Mouse (Mus musculus): ENCODE measurements around the gene H2-Eb2. TPM values are rescaled to one million over a fixed set of nuclear protein-coding genes. Genes with fewer than 3 reads are reported as not detected.

Gene H2-Eb2
- 0.04 TPM in 1 of 2 replicates, not detected in the other for polyA plus RNA-seq (2016; fragmentation: Nextera tagmentation; extraction: Ambion mirVana)

- Histone ChIP-seq H3K27me3 (replicated peaks; ENCODE audit: low read depth, poor library complexity, severe bottlenecking) (no peaks in the 10 kb centered on the region), H3K27ac (replicated peaks) (no peak within 1 kb of the TSS), H3K4me1 (0 out of 2 replicates have a peak, but pooled peaks cover 4% of the 10 kb centered on the region), H3K36me3 (replicated peaks) (no peaks in the 10 kb centered on the region), H3K4me3 (no peak within 1 kb of the TSS), H3K9me3 (no peaks in the 10 kb centered on the region)
- WGBS = 53% methylated on average over 4 of the region's 4 CpGs
- DNase-seq (ENCODE audit: low spot score) = no peak
Observed at GRCm38 (mm10) chr17:34325436-34325835, at the start of gene H2-Eb2. Gene H2-Eb2, plus strand, starts transcription at chr17:34325665.

- Histone ChIP-seq H3K27me3 (replicated peaks; ENCODE audit: low read depth, poor library complexity, severe bottlenecking) (no peaks in the 10 kb centered on the region), H3K36me3 (replicated peaks) (no peaks in the 10 kb centered on the region), H3K9me3 (no peaks in the 10 kb centered on the region), H3K4me1 (no peaks in the 10 kb centered on the region), H3K27ac (replicated peaks) (no peak overlapping the region), H3K4me3 (no peak overlapping the region)
- whole genome bisulfite sequencing = 69% methylated on average over 1 of the region's 1 CpGs
- no peak for DNase-seq (ENCODE audit: low spot score)
Observed at GRCm38 (mm10) chr17:34280499-34281038, 44.9 kb upstream of the H2-Eb2 start.

- no peaks in the 10 kb centered on the region for H3K4me1 ChIP-seq
- no peaks in the 10 kb centered on the region for H3K9me3 ChIP-seq
- H3K4me3 ChIP-seq = no peak overlapping the region
- no peaks in the 10 kb centered on the region for H3K27me3 ChIP-seq (replicated peaks; ENCODE audit: low read depth, poor library complexity, severe bottlenecking)
- H3K36me3 ChIP-seq (replicated peaks) = no peaks in the 10 kb centered on the region
- DNase-seq (ENCODE audit: low spot score) = no peak
- no peak overlapping the region for H3K27ac ChIP-seq (replicated peaks)
- 68% methylated on average over 1 of the region's 1 CpGs for WGBS
Observed at GRCm38 (mm10) chr17:34281836-34282235, 43.6 kb upstream of the H2-Eb2 start.

GRCm38 (mm10) chr17:34285371-34285770 is 40.1 kb upstream of the H2-Eb2 start:
- no peaks in the 10 kb centered on the region for H3K4me1 ChIP-seq
- WGBS = 79% methylated on average over 4 of the region's 4 CpGs

GRCm38 (mm10) chr17:34285848-34286247 is 39.6 kb upstream of the H2-Eb2 start:
- peak; percentile 37 for DNase-seq (ENCODE audit: low spot score)
- H3K27me3 ChIP-seq (replicated peaks; ENCODE audit: low read depth, poor library complexity, severe bottlenecking) = no peaks in the 10 kb centered on the region
- H3K9me3 ChIP-seq = no peaks in the 10 kb centered on the region
- no peaks in the 10 kb centered on the region for H3K4me1 ChIP-seq
- 43% methylated on average over 4 of the region's 4 CpGs for WGBS
- H3K36me3 ChIP-seq (replicated peaks) = no peaks in the 10 kb centered on the region
- no peak overlapping the region for H3K4me3 ChIP-seq
- no peak overlapping the region for H3K27ac ChIP-seq (replicated peaks)

More at GRCm38 (mm10) chr17:34285371-34285770, 40.1 kb upstream of the H2-Eb2 start:
- Histone ChIP-seq H3K4me3 (no peak overlapping the region), H3K27ac (replicated peaks) (no peak overlapping the region), H3K27me3 (replicated peaks; ENCODE audit: low read depth, poor library complexity, severe bottlenecking) (no peaks in the 10 kb centered on the region), H3K9me3 (no peaks in the 10 kb centered on the region), H3K36me3 (replicated peaks) (no peaks in the 10 kb centered on the region)
- DNase-seq (ENCODE audit: low spot score) = no peak

- no peak overlapping the region for H3K4me3 ChIP-seq
- H3K9me3 ChIP-seq = no peaks in the 10 kb centered on the region
- WGBS = 81% methylated on average over 5 of the region's 5 CpGs
- H3K36me3 ChIP-seq (replicated peaks) = no peaks in the 10 kb centered on the region
- DNase-seq (ENCODE audit: low spot score) = no peak
- no peaks in the 10 kb centered on the region for H3K4me1 ChIP-seq
- H3K27me3 ChIP-seq (replicated peaks; ENCODE audit: low read depth, poor library complexity, severe bottlenecking) = no peaks in the 10 kb centered on the region
- no peak overlapping the region for H3K27ac ChIP-seq (replicated peaks)
Observed at GRCm38 (mm10) chr17:34286501-34286900, 39.0 kb upstream of the H2-Eb2 start.

GRCm38 (mm10) chr17:34286999-34287398 is 38.5 kb upstream of the H2-Eb2 start:
- no peak for DNase-seq (ENCODE audit: low spot score)
- no peaks in the 10 kb centered on the region for H3K27me3 ChIP-seq (replicated peaks; ENCODE audit: low read depth, poor library complexity, severe bottlenecking)
- H3K4me3 ChIP-seq = no peak overlapping the region
- H3K36me3 ChIP-seq (replicated peaks) = no peaks in the 10 kb centered on the region
- H3K27ac ChIP-seq (replicated peaks) = no peak overlapping the region
- no peaks in the 10 kb centered on the region for H3K4me1 ChIP-seq
- WGBS = 71% methylated on average over 6 of the region's 6 CpGs
- no peaks in the 10 kb centered on the region for H3K9me3 ChIP-seq

- Histone ChIP-seq H3K27me3 (replicated peaks; ENCODE audit: low read depth, poor library complexity, severe bottlenecking) (no peaks in the 10 kb centered on the region), H3K4me1 (no peaks in the 10 kb centered on the region), H3K36me3 (replicated peaks) (no peaks in the 10 kb centered on the region), H3K9me3 (no peaks in the 10 kb centered on the region), H3K4me3 (no peak within 1 kb of the TSS), H3K27ac (replicated peaks) (no peak within 1 kb of the TSS)
- 16% methylated on average over 8 of the region's 8 CpGs for WGBS
- peak; percentile 61 for DNase-seq (ENCODE audit: low spot score)
Observed at GRCm38 (mm10) chr17:34287648-34288047, 37.8 kb upstream of the H2-Eb2 start, which contains the start of gene H2-Aa. Gene H2-Aa, minus strand, starts transcription at chr17:34287823.

GRCm38 (mm10) chr17:34288131-34288530 is 37.3 kb upstream of the H2-Eb2 start:
- WGBS = 68% methylated on average over 3 of the region's 3 CpGs
- Histone ChIP-seq H3K27ac (replicated peaks) (no peak overlapping the region), H3K27me3 (replicated peaks; ENCODE audit: low read depth, poor library complexity, severe bottlenecking) (no peaks in the 10 kb centered on the region), H3K36me3 (replicated peaks) (no peaks in the 10 kb centered on the region), H3K9me3 (no peaks in the 10 kb centered on the region), H3K4me1 (no peaks in the 10 kb centered on the region), H3K4me3 (no peak overlapping the region)
- DNase-seq (ENCODE audit: low spot score) = no peak

- Histone ChIP-seq H3K4me1 (0 out of 2 replicates have a peak, but pooled peaks cover 2% of the 10 kb centered on the region), H3K36me3 (replicated peaks) (no peaks in the 10 kb centered on the region), H3K27ac (replicated peaks) (no peak overlapping the region), H3K4me3 (no peak overlapping the region), H3K9me3 (no peaks in the 10 kb centered on the region), H3K27me3 (replicated peaks; ENCODE audit: low read depth, poor library complexity, severe bottlenecking) (peaks cover 5% of the 10 kb centered on the region; the same call in 1 of the 2 replicates)
- 14% methylated on average over 8 of the region's 8 CpGs for WGBS
- DNase-seq (ENCODE audit: low spot score) = peak; percentile 84
Observed at GRCm38 (mm10) chr17:34291609-34292008, 33.9 kb upstream of the H2-Eb2 start.

- peaks cover 10% of the 10 kb centered on the region; the same call in 1 of the 2 replicates for H3K27me3 ChIP-seq (replicated peaks; ENCODE audit: low read depth, poor library complexity, severe bottlenecking)
- 85% methylated on average over 4 of the region's 4 CpGs for WGBS
- DNase-seq (ENCODE audit: low spot score) = no peak
- no peak overlapping the region for H3K27ac ChIP-seq (replicated peaks)
- H3K36me3 ChIP-seq (replicated peaks) = no peaks in the 10 kb centered on the region
- H3K9me3 ChIP-seq = no peaks in the 10 kb centered on the region
- 0 out of 2 replicates have a peak, but pooled peaks cover 2% of the 10 kb centered on the region for H3K4me1 ChIP-seq
- H3K4me3 ChIP-seq = no peak overlapping the region
Observed at GRCm38 (mm10) chr17:34292570-34292969, 32.9 kb upstream of the H2-Eb2 start.

GRCm38 (mm10) chr17:34293533-34293932 is 31.9 kb upstream of the H2-Eb2 start:
- no peak for DNase-seq (ENCODE audit: low spot score)
- H3K36me3 ChIP-seq (replicated peaks) = no peaks in the 10 kb centered on the region
- H3K27me3 ChIP-seq (replicated peaks; ENCODE audit: low read depth, poor library complexity, severe bottlenecking) = peaks cover 10% of the 10 kb centered on the region; the same call in 1 of the 2 replicates
- H3K4me1 ChIP-seq = 0 out of 2 replicates have a peak, but pooled peaks cover 2% of the 10 kb centered on the region
- no peak overlapping the region for H3K4me3 ChIP-seq
- H3K27ac ChIP-seq (replicated peaks) = no peak overlapping the region
- no peaks in the 10 kb centered on the region for H3K9me3 ChIP-seq
- WGBS = 66% methylated on average over 2 of the region's 2 CpGs

- peaks cover 10% of the 10 kb centered on the region; the same call in 1 of the 2 replicates for H3K27me3 ChIP-seq (replicated peaks; ENCODE audit: low read depth, poor library complexity, severe bottlenecking)
- no peaks in the 10 kb centered on the region for H3K9me3 ChIP-seq
- no peak for DNase-seq (ENCODE audit: low spot score)
- H3K4me3 ChIP-seq = no peak overlapping the region
- no peak overlapping the region for H3K27ac ChIP-seq (replicated peaks)
- H3K4me1 ChIP-seq = 0 out of 2 replicates have a peak, but pooled peaks cover 2% of the 10 kb centered on the region
- 73% methylated on average over 4 of the region's 4 CpGs for WGBS
- H3K36me3 ChIP-seq (replicated peaks) = no peaks in the 10 kb centered on the region
Observed at GRCm38 (mm10) chr17:34294249-34294648, 31.2 kb upstream of the H2-Eb2 start.

Measured in embryonic facial prominence, embryonic 10.5 days (tissue).